Mouse (Mus musculus): ENCODE results near the gene Krtap17-1. TPM values are rescaled to one million over a fixed set of nuclear protein-coding genes. Genes with fewer than 3 reads are reported as not detected.

Krtap17-1 gene
- total RNA-seq (2021): not detected
- long read RNA-seq, experiment 1: 0 reads
- long read RNA-seq, experiment 2: 0 reads

- DNase-seq (ENCODE audit: low spot score in 2 of 2): no peak
These were observed at the start of gene Krtap17-1 for GRCm38 (mm10) chr11:99993620-99994383. Gene Krtap17-1, minus strand, starts transcription at chr11:99993994.

GRCm38 (mm10) chr11:100041454-100041853, 47.7 kb upstream of the Krtap17-1 start, which contains the start of gene Krt34:
Gene Krt34, minus strand, starts transcription at chr11:100041554.
- DNase-seq (ENCODE audit: low spot score in 2 of 2): no peak

GRCm38 (mm10) chr11:100029768-100030167, 36.0 kb upstream of the Krtap17-1 start, which contains the start of gene Krt33b:
Gene Krt33b, minus strand, starts transcription at chr11:100029868.
- no peak for DNase-seq (ENCODE audit: low spot score in 2 of 2)

GRCm38 (mm10) chr11:100021438-100021837, 27.6 kb upstream of the Krtap17-1 start:
- peak in 1 of 2 experiments; percentile 7 for DNase-seq (ENCODE audit: low spot score in 2 of 2)

- DNase-seq (ENCODE audit: low spot score in 2 of 2): no peak
These were observed 25.7 kb upstream of the Krtap17-1 start for GRCm38 (mm10) chr11:100019466-100019865.

- DNase-seq (ENCODE audit: low spot score in 2 of 2): no peak
These were observed 22.3 kb upstream of the Krtap17-1 start, which contains the start of gene Krt33a for GRCm38 (mm10) chr11:100016112-100016511. Gene Krt33a, minus strand, starts transcription at chr11:100016212.

GRCm38 (mm10) chr11:100013691-100014171, 19.9 kb upstream of the Krtap17-1 start:
- DNase-seq (ENCODE audit: low spot score in 2 of 2): no peak

- no peak for DNase-seq (ENCODE audit: low spot score in 2 of 2)
These were observed 16.9 kb upstream of the Krtap17-1 start for GRCm38 (mm10) chr11:100010682-100011081.

- peak; percentile 39 to 50 for DNase-seq (ENCODE audit: low spot score in 2 of 2)
These were observed 14.5 kb upstream of the Krtap17-1 start for GRCm38 (mm10) chr11:100008336-100008735.

- DNase-seq (ENCODE audit: low spot score in 2 of 2): no peak
These were observed 12.8 kb upstream of the Krtap17-1 start for GRCm38 (mm10) chr11:100006624-100007023.

- DNase-seq (ENCODE audit: low spot score in 2 of 2): no peak
These were observed 12.1 kb upstream of the Krtap17-1 start for GRCm38 (mm10) chr11:100005905-100006304.

GRCm38 (mm10) chr11:100004846-100005245, 11.1 kb upstream of the Krtap17-1 start:
- peak; percentile 66 to 70 for DNase-seq (ENCODE audit: low spot score in 2 of 2)

- no peak for DNase-seq (ENCODE audit: low spot score in 2 of 2)
These were observed 5.3 kb upstream of the Krtap17-1 start for GRCm38 (mm10) chr11:99999091-99999490.

- no peak for DNase-seq (ENCODE audit: low spot score in 2 of 2)
These were observed 529 bp upstream of the Krtap17-1 start for GRCm38 (mm10) chr11:99994384-99994661.

GRCm38 (mm10) chr11:99990571-99990970, 3.2 kb downstream of the Krtap17-1 start:
- DNase-seq (ENCODE audit: low spot score in 2 of 2): no peak

- no peak for DNase-seq (ENCODE audit: low spot score in 2 of 2)
These were observed 3.9 kb downstream of the Krtap17-1 start for GRCm38 (mm10) chr11:99989881-99990405.

- DNase-seq (ENCODE audit: low spot score in 2 of 2): no peak
These were observed 5.3 kb downstream of the Krtap17-1 start for GRCm38 (mm10) chr11:99988530-99988929.

- no peak for DNase-seq (ENCODE audit: low spot score in 2 of 2)
These were observed 7.6 kb downstream of the Krtap17-1 start, which contains the start of gene Krtap16-1 for GRCm38 (mm10) chr11:99986180-99986647. Gene Krtap16-1, minus strand, starts transcription at chr11:99986597.

GRCm38 (mm10) chr11:99985291-99986092, 8.3 kb downstream of the Krtap17-1 start:
- peak; percentile 21 to 45 for DNase-seq (ENCODE audit: low spot score in 2 of 2)

- no peak for DNase-seq (ENCODE audit: low spot score in 2 of 2)
These were observed 10.4 kb downstream of the Krtap17-1 start for GRCm38 (mm10) chr11:99983442-99983841.

- no peak for DNase-seq (ENCODE audit: low spot score in 2 of 2)
These were observed 11.1 kb downstream of the Krtap17-1 start for GRCm38 (mm10) chr11:99982731-99983130.
